Mouse (Mus musculus) left cerebral cortex, adult 2 months (tissue): Measurements from ENCODE around the gene Sptlc3. TPM values are rescaled to one million over a fixed set of nuclear protein-coding genes. Genes with fewer than 3 reads are reported as not detected.

Source experiments
- DNase-seq, 2 experiments: peaks; one replicate each; pipeline ENCODE4 v3.0.0; 2021 to 2022; ENCODE audit warnings: low spot score in 2 of 2, mixed read lengths in 1 of 2; ENCODE audit errors: extremely low spot score in 1 of 2
- H3K27ac ChIP-seq: fragments of 200-600 bp; 2 replicates; pipeline ENCODE4 v1.8.1; 2022
- H3K4me3 ChIP-seq: fragments of 200-600 bp; 2 replicates; pipeline ENCODE4 v1.8.1; 2022
- CTCF ChIP-seq: fragments of 200-600 bp; IDR thresholded peaks from 2 replicates; pipeline ENCODE4 v1.8.1; 2022; ENCODE audit warnings: antibody characterized with exemption, mild to moderate bottlenecking, moderate library complexity
- intact Hi-C: fragments of 180-260 bp; cut with DNase I; formaldehyde crosslinking; loops from one replicate; pipeline ENCODE4 v1.15.1; 2025
- total RNA-seq, 2 experiments: library from RNA; stranded (reverse); gene quantifications; 2 replicates each; pipeline ENCODE4 v1.2.3; 2021

Sptlc3 gene
- total RNA-seq, 2 experiments from 2014 or later, result not detected

DNA sequence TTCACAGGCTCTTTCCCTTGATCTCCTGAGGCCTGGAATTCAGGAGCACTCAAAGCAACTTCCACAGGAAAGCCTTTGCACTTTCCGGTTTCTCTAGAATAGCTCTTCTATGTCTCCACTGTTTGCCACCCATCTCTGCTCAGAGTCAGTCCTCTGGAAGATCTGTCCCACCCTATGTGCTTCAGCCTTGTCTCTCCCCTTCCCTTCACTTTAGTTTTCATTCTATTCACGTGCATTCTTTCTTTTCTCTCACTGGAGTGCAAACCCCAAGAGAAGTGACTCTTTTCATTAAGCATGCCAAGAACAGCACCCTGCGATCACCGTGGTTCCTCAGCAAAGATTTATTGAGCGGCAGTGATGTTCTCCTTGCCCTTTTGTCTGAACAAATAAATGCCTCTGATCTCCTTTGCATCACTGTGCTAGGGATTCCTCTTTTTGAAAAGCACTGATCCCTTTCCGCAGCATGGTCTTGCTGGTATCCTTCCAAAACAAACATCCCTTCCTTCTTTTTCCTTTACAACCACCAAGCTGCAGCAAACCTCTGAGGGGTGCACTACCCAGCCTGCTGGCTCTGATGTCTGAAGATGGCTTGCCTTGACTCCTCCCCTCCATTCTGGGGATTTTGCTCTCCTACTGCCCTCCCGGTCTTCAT, 108.0 kb downstream of the Sptlc3 start:
- H3K4me3 ChIP-seq, result no peak overlapping the region
- TF ChIP-seq CTCF, result no peak
- no peak for DNase-seq
- no peak overlapping the region for H3K27ac ChIP-seq
- intact Hi-C loops, result no loop called here

DNA sequence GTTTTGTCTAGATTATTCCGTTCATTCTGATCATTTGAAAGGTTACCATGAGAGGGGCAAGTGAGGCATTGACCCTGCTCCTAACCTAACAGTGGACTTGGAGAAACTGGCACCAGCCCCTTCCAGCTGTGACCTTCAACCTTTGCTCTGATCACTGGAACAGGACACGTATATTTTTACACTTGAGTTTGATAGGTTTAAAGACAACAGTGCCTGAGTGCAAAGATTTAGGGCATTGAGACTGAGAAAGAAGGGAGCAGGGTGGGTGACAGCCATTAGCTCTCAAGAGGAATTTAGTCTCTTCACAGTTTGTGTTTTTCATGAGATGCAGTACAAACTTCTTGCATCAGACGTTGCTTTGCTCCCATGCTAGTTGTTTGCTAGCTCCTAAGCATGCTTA, 114.5 kb downstream of the Sptlc3 start:
- TF ChIP-seq CTCF, result no peak
- DNase-seq, result no peak
- intact Hi-C loops, result no loop called here
- no peak overlapping the region for H3K27ac ChIP-seq
- H3K4me3 ChIP-seq, result no peak overlapping the region

- no peak for TF ChIP-seq CTCF
- H3K4me3 ChIP-seq, result no peak overlapping the region
- H3K27ac ChIP-seq, result no peak overlapping the region
- intact Hi-C loops, result no loop called here
- DNase-seq, result no peak
Observed at GRCm38 (mm10) chr2:139608810-139609209, 115.1 kb downstream of the Sptlc3 start.

- DNase-seq, result no peak
- intact Hi-C loops, result no loop called here
- Histone ChIP-seq H3K4me3 (no peak overlapping the region), H3K27ac (no peak overlapping the region)
- TF ChIP-seq CTCF, result no peak
Observed at GRCm38 (mm10) chr2:139609231-139609630, 115.5 kb downstream of the Sptlc3 start.

DNA sequence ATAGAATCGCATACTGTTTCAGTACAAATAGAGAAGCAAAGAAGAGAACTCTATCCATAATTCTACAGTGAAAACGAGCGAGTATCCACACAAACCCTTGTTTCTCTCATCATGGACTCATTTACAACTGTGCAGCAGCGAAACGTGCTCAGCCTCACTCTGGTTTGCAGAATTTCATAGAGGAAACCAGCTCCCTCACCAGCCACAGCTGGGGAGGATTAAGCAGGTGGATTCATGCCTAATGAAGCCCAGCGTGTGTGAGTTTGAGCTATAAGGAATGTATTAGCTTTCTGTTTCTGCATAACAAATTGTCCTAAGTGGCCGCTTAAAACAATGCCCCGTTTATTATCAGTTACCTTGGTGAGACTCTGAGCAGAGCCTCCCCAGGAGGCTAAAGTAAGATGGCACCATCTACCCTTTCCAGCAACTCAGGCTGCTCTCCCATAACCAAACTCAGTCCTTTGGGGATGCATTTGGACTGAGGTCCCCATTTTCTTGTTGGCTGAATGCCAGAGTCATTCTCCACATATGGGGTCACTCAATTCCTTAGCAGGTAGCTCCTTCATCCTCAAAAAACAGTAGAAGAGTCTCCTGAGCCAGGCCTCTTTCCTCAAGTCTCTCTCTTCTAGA, 116.1 kb downstream of the Sptlc3 start:
- intact Hi-C loops, result no loop called here
- Histone ChIP-seq H3K27ac (no peak overlapping the region), H3K4me3 (no peak overlapping the region)
- no peak for TF ChIP-seq CTCF
- DNase-seq, result no peak

GRCm38 (mm10) chr2:139612410-139613107, 118.8 kb downstream of the Sptlc3 start:
- TF ChIP-seq CTCF, result no peak
- DNase-seq, result no peak
- Histone ChIP-seq H3K27ac (no peak overlapping the region), H3K4me3 (no peak overlapping the region)
- intact Hi-C loops, result no loop called here

GRCm38 (mm10) chr2:139626496-139626895, 132.8 kb downstream of the Sptlc3 start:
- DNase-seq, result no peak
- Histone ChIP-seq H3K4me3 (no peak overlapping the region), H3K27ac (no peak overlapping the region)
- intact Hi-C loops, result no loop called here
- TF ChIP-seq CTCF, result no peak

- intact Hi-C loops, result no loop called here
Observed at GRCm38 (mm10) chr2:139628731-139629130, 135.0 kb downstream of the Sptlc3 start.

DNA sequence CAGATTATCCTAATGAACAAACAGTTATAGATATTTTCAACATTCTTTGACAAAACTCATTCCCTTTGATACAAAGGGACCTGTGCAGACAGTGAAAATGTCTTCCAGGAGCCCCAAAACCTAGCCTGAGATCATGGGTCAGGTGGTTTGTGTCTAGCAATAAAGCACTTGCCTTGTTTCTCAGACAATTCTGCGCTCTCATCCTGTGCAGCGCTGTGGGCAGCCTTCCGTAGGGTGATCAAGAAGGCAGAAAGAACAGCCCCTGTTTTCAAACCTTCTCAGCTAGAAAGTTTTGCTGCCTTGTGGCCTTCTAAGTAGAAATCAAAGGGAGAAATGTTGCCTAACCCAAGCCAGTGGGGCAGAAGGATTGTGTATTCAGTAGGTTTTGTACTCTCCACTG, 135.9 kb downstream of the Sptlc3 start:
- H3K27ac ChIP-seq, result no peak overlapping the region
- H3K4me3 ChIP-seq, result no peak overlapping the region
- no peak for TF ChIP-seq CTCF
- intact Hi-C loops, result no loop called here
- no peak for DNase-seq

More at GRCm38 (mm10) chr2:139628731-139629130, 135.0 kb downstream of the Sptlc3 start:
- Histone ChIP-seq H3K27ac (no peak overlapping the region), H3K4me3 (no peak overlapping the region)
- TF ChIP-seq CTCF, result no peak
- DNase-seq, result no peak

GRCm38 (mm10) chr2:139634506-139634905, 140.8 kb downstream of the Sptlc3 start:
- intact Hi-C loops, result no loop called here

DNA sequence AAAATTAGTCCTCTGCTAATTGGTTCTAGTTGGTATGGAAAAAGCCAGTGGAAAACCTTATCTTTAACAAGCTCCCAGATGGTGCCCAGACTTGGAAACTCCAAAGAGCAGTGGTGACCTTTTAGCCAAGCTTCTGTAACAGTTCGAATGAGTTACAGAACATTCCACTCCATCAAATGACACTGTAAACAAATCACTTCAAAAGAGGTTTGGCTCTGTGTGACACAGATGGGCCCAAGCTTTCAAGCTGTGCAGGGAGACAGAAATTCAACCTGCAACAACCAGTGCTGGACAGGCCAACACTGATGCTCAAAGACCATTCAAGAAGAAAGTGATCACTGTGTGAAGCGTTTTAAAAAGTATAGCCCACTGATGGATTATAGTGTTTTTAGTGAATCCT, 144.1 kb downstream of the Sptlc3 start:
- no peak for DNase-seq
- no peak overlapping the region for H3K4me3 ChIP-seq
- intact Hi-C loops, result no loop called here
- no peak overlapping the region for H3K27ac ChIP-seq
- TF ChIP-seq CTCF, result no peak

More at GRCm38 (mm10) chr2:139634506-139634905, 140.8 kb downstream of the Sptlc3 start:
- DNase-seq, result no peak
- Histone ChIP-seq H3K4me3 (no peak overlapping the region), H3K27ac (no peak overlapping the region)
- no peak for TF ChIP-seq CTCF

- DNase-seq, result no peak
- Histone ChIP-seq H3K4me3 (no peak overlapping the region), H3K27ac (no peak overlapping the region)
- intact Hi-C loops, result no loop called here
- no peak for TF ChIP-seq CTCF
Observed at GRCm38 (mm10) chr2:139641757-139642385, 148.2 kb downstream of the Sptlc3 start.
